Mouse (Mus musculus) liver, embryonic 16.5 days (tissue): ENCODE data around the gene Lmx1b. TPM values are rescaled to one million over a fixed set of nuclear protein-coding genes. Genes with fewer than 3 reads are reported as not detected.

ENCODE experiments used
- ATAC-seq: fragments of 200-750 bp; cut with Nextera tagmentation; 2 replicates; pipeline ENCODE4 v1.8.0; 2017; ENCODE audit warnings: low read depth, mild to moderate bottlenecking, moderate number of reproducible peaks, moderate library complexity
- H3K27ac ChIP-seq: fragments of 300-500 bp; sonication (generic); 2 replicates; pipeline ENCODE4 v1.5.1; 2014; ENCODE audit warnings: mild to moderate bottlenecking, low read length
- H3K27me3 ChIP-seq: fragments of 300-500 bp; sonication (generic); 2 replicates; pipeline ENCODE4 v1.6.1; 2014; ENCODE audit warnings: low read depth, low read length, mixed read lengths; ENCODE audit not compliant: control insufficient read depth, insufficient read depth
- H3K36me3 ChIP-seq: fragments of 300-500 bp; sonication (generic); 2 replicates; pipeline ENCODE4 v1.6.1; 2014; ENCODE audit warnings: mild to moderate bottlenecking; ENCODE audit not compliant: control insufficient read depth, insufficient read depth
- H3K4me1 ChIP-seq: fragments of 300-500 bp; sonication (generic); 2 replicates; pipeline ENCODE4 v1.6.1; 2014; ENCODE audit warnings: low read depth, low read length, mixed read lengths; ENCODE audit not compliant: control insufficient read depth
- H3K4me2 ChIP-seq: fragments of 300-500 bp; sonication (generic); 2 replicates; pipeline ENCODE4 v1.6.1; 2014; ENCODE audit warnings: low read depth, low read length, mixed read lengths
- H3K4me3 ChIP-seq: fragments of 300-500 bp; sonication (generic); 2 replicates; pipeline ENCODE4 v1.5.1; 2014; ENCODE audit warnings: low read depth, mild to moderate bottlenecking, low read length
- H3K9ac ChIP-seq: fragments of 300-500 bp; sonication (generic); 2 replicates; pipeline ENCODE4 v1.6.1; 2014; ENCODE audit warnings: low read depth, low read length
- H3K9me3 ChIP-seq: fragments of 300-500 bp; sonication (generic); replicated peaks from 2 replicates; pipeline ENCODE4 v1.6.1; 2016; ENCODE audit warnings: low read length; ENCODE audit not compliant: control insufficient read depth
- WGBS: fragments of 180-500 bp; shearing (Covaris S2); extraction: QIAGEN DNeasy Blood & Tissue Kit; methylation state at CpG from one replicate; pipeline ENCODE4 v1.1.7; 2014; ENCODE audit not compliant: insufficient replicate concordance; 5-methylcytosine and 5-hydroxymethylcytosine counted together
- polyA plus RNA-seq: library from polyadenylated mRNA; unstranded; fragments of >200 nt; fragmentation: Nextera tagmentation; extraction: Ambion mirVana; gene quantifications from 2 replicates; pipeline ENCODE4 v1.2.1, GENCODE M21; 2015

Gene Lmx1b
- polyA plus RNA-seq, 1 experiment from 2014 or later = not detected

GRCm38 (mm10) chr2:33638141-33638733 lies 2.1 kb downstream of the Lmx1b start:
- Histone ChIP-seq H3K9me3 (no peaks in the 10 kb centered on the region), H3K27ac (no peak overlapping the region), H3K4me2 (no peak overlapping the region), H3K36me3 (no peaks in the 10 kb centered on the region), H3K9ac (no peak overlapping the region), H3K4me3 (no peak overlapping the region), H3K27me3 (peaks cover 100% of the 10 kb centered on the region), H3K4me1 (no peaks in the 10 kb centered on the region; the same call in none of the 2 replicates)
- 31% methylated on average over 6 of the region's 6 CpGs for WGBS
- ATAC-seq = no peak

DNA sequence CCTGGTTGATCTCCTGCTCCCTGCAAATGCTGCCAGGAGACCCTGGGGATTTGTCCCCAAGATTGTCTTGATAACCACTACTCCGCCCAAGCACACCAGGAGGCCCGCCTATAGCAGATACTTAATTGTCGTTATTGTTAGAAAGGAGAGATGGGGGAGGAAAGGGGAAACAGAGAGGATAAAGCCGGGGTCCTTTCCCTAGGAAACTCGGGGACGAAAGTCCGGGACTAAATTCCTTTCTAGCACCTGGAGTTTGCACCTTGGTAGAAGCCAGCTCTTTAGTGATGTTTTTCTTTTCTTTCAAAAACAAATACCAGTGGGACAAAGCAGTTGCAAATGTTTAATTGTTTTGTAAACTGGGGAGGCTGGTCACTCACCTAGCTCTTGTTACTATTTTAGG lies 3.0 kb downstream of the Lmx1b start:
- peaks cover 100% of the 10 kb centered on the region for H3K27me3 ChIP-seq
- H3K9ac ChIP-seq = no peak overlapping the region
- H3K36me3 ChIP-seq = no peaks in the 10 kb centered on the region
- no peak overlapping the region for H3K4me3 ChIP-seq
- no peak overlapping the region for H3K27ac ChIP-seq
- no peak for ATAC-seq
- 5% methylated on average over 7 of the region's 7 CpGs for WGBS
- no peaks in the 10 kb centered on the region for H3K9me3 ChIP-seq
- no peaks in the 10 kb centered on the region; the same call in none of the 2 replicates for H3K4me1 ChIP-seq
- H3K4me2 ChIP-seq = no peak overlapping the region

DNA sequence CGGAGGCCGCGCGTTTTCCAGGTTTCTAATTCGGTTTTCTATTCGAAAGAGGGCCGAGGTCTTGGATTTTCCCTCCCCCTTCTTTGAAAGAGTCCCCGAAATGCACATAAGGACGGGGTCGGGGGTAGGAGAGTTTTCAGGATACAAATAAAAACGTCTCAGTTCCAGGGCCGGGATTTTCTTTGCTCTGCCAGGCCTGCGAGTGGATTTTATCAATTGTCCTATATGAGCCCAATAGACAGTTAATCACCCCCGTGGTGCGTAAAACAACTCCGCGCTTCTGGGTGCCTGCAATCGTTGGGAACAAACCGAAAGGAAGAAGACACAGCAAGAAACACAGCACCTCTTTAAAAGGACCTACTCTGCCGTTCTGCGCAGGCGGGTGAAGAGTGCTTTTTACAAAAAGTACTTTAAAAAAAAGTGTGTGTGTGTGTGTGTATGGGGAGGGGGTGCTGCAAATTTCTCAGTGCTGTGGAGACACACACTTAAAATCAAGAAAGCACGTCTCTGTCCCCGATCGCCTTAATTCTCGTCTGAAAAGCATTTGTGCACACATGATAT lies 3.6 kb downstream of the Lmx1b start:
- H3K9ac ChIP-seq = no peak overlapping the region
- no peak for ATAC-seq
- H3K9me3 ChIP-seq = no peaks in the 10 kb centered on the region
- H3K4me2 ChIP-seq = no peak overlapping the region
- no peak overlapping the region for H3K4me3 ChIP-seq
- no peak overlapping the region for H3K27ac ChIP-seq
- no peaks in the 10 kb centered on the region for H3K36me3 ChIP-seq
- 3% methylated on average over 26 of the region's 26 CpGs for WGBS
- H3K4me1 ChIP-seq = no peaks in the 10 kb centered on the region; the same call in none of the 2 replicates
- peaks cover 100% of the 10 kb centered on the region for H3K27me3 ChIP-seq

- no peaks in the 10 kb centered on the region for H3K9me3 ChIP-seq
- H3K27ac ChIP-seq = no peak overlapping the region
- H3K27me3 ChIP-seq = peaks cover 100% of the 10 kb centered on the region
- no peaks in the 10 kb centered on the region; the same call in none of the 2 replicates for H3K4me1 ChIP-seq
- no peaks in the 10 kb centered on the region for H3K36me3 ChIP-seq
- no peak for ATAC-seq
- H3K4me2 ChIP-seq = no peak overlapping the region
- WGBS = 2% methylated on average over 21 of the region's 21 CpGs
- H3K4me3 ChIP-seq = no peak overlapping the region
- no peak overlapping the region for H3K9ac ChIP-seq
Observed at GRCm38 (mm10) chr2:33636117-33636521, 4.2 kb downstream of the Lmx1b start.

DNA sequence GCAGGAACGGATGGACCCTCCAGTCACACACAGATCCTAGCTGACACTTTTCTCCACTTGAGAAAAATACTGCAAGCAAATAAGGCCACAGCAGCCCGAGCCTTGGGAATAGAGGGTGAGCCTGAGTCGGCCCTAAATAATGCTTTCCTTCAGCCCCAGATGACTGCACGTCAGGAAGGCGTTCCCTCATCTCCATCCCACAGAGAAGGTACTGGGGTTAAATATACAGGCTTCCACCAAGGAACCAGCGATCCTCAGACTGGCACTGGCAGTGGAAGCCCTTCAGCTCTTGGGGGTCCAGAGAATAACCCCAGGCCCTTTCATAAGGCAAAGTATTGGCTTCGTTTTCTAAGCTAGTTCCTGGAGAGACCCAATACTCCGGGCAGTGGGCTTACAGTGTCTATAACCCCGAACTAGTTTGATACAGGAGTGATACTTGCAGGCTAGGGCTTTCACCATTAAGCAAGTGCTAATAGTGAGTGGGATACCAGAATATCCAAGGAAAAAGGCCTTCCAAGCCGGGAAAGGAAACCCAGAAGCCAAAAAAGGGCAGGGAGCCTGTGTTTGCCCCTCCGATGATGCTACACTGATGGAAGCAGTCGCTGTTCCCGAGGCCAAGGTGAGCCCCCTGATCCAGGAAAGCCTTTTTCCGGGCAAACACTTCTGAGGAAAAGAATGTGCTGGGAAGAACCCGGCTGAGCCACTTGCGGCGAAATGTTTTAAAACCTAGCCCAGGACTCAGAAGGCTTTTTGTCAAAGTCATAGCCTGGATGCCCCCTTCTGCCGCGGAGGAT lies 4.8 kb downstream of the Lmx1b start:
- WGBS = 3% methylated on average over 19 of the region's 19 CpGs
- Histone ChIP-seq H3K4me2 (no peak overlapping the region), H3K4me3 (no peak overlapping the region), H3K36me3 (no peaks in the 10 kb centered on the region), H3K9me3 (no peaks in the 10 kb centered on the region), H3K27ac (no peak overlapping the region), H3K9ac (no peak overlapping the region), H3K4me1 (no peaks in the 10 kb centered on the region; the same call in 1 of the 2 replicates), H3K27me3 (peaks cover 100% of the 10 kb centered on the region)
- no peak for ATAC-seq

DNA sequence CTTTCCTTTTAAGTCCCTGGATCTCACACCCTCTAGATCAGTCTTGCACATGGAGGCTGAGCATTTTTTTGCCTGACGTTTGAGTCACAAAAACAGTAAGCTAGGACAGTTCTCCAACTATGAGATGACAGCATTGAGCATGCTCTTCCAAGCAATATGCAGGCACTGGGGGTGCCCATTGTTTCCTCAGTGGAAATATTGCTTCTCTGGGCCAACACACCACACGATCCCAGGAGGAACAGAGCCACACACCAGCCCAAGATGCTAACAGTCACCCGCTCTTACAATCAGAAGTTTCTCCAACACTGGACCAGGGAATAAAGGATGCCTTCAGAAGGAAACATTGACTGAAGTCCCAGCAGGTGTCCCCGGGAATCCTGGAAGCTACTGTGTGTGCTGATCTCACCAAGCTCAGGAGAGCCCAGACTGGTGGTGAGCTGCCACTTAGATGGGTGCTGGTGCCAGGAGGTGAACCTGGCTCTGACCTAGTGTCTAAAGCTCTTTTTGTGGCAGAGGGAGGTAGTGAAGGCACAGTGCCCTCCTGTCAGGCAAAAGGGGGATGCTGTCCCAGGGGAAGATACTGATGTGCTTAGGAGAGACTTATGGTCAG lies 5.7 kb downstream of the Lmx1b start:
- H3K36me3 ChIP-seq = no peaks in the 10 kb centered on the region
- no peak overlapping the region for H3K4me2 ChIP-seq
- peaks cover 100% of the 10 kb centered on the region for H3K27me3 ChIP-seq
- no peak overlapping the region for H3K27ac ChIP-seq
- 5% methylated on average over 4 of the region's 4 CpGs for WGBS
- no peak overlapping the region for H3K4me3 ChIP-seq
- no peaks in the 10 kb centered on the region for H3K9me3 ChIP-seq
- ATAC-seq = no peak
- H3K4me1 ChIP-seq = no peaks in the 10 kb centered on the region; the same call in 1 of the 2 replicates
- no peak overlapping the region for H3K9ac ChIP-seq

GRCm38 (mm10) chr2:33633955-33634354 lies 6.4 kb downstream of the Lmx1b start:
- H3K27me3 ChIP-seq = peaks cover 100% of the 10 kb centered on the region
- no peaks in the 10 kb centered on the region for H3K4me1 ChIP-seq
- no peak overlapping the region for H3K9ac ChIP-seq
- H3K4me2 ChIP-seq = no peak overlapping the region
- no peaks in the 10 kb centered on the region for H3K36me3 ChIP-seq
- ATAC-seq = no peak
- H3K4me3 ChIP-seq = no peak overlapping the region
- no peaks in the 10 kb centered on the region for H3K9me3 ChIP-seq
- H3K27ac ChIP-seq = no peak overlapping the region
- WGBS = 3% methylated on average over 5 of the region's 5 CpGs

- ATAC-seq = no peak
- Histone ChIP-seq H3K4me3 (no peak overlapping the region), H3K4me1 (no peaks in the 10 kb centered on the region), H3K4me2 (no peak overlapping the region), H3K36me3 (no peaks in the 10 kb centered on the region), H3K9ac (no peak overlapping the region), H3K27ac (no peak overlapping the region), H3K27me3 (peaks cover 100% of the 10 kb centered on the region), H3K9me3 (no peaks in the 10 kb centered on the region)
- 2% methylated on average over 5 of the region's 5 CpGs for WGBS
Observed at GRCm38 (mm10) chr2:33633237-33633636, 7.1 kb downstream of the Lmx1b start.
